23 mouse cellular contexts compared by ENCODE assay signal in genomic region chr11:81290041-81290440, GRCm38 (mm10).
DNase-seq lines count a peak whose midpoint lies in the region; ATAC-seq and TF ChIP-seq lines count a peak whose summit lies in the region.
"Had no signal": no experiment of that assay in that cellular context is flagged by ENCODE, and none has a peak within 500 bp of the region (broad histone marks: within the 10 kb centered on the region; RNA-seq: fewer than 3 reads in every experiment).

No protein-coding gene starts in this region.

- no peak for ATAC-seq in kidney, embryonic 15.5 days (replicated peaks; ENCODE audit: low FRiP score)
- ATAC-seq in liver, embryonic 12.5 days: no peak
- ATAC-seq: CD4-positive, CD25-positive, alpha-beta regulatory T cell, adult 4 months; forebrain, embryonic 15.5 days; hindbrain, postnatal 0 days had no signal

- H3K4me3 ChIP-seq in kidney, embryonic 15.5 days (replicated peaks): no peak overlapping the region
- no peak overlapping the region for H3K4me3 ChIP-seq in liver, embryonic 12.5 days
- H3K4me3 ChIP-seq in gastrocnemius, adult 2 months: no peak overlapping the region
- H3K4me3 ChIP-seq: embryonic facial prominence, embryonic 15.5 days; forebrain, embryonic 15.5 days; heart, adult 2 months; heart, embryonic 15.5 days; hindbrain, embryonic 13.5 days had no signal

- no peak overlapping the region for H3K9ac ChIP-seq in kidney, embryonic 15.5 days
- H3K9ac ChIP-seq in liver, embryonic 12.5 days: no peak overlapping the region
- H3K9ac ChIP-seq: embryonic facial prominence, embryonic 15.5 days; forebrain, embryonic 15.5 days; heart, embryonic 15.5 days; hindbrain, embryonic 13.5 days had no signal

- H3K9me3 ChIP-seq in kidney, embryonic 15.5 days (replicated peaks): no peaks in the 10 kb centered on the region
- H3K9me3 ChIP-seq in liver, embryonic 12.5 days (replicated peaks): no peaks in the 10 kb centered on the region
- H3K9me3 ChIP-seq: embryonic facial prominence, embryonic 15.5 days; forebrain, embryonic 15.5 days; heart, embryonic 15.5 days; hindbrain, embryonic 13.5 days had no signal

- no peak overlapping the region for H3K4me2 ChIP-seq in kidney, embryonic 15.5 days
- H3K4me2 ChIP-seq in liver, embryonic 12.5 days: no peak overlapping the region
- H3K4me2 ChIP-seq: embryonic facial prominence, embryonic 15.5 days; forebrain, embryonic 15.5 days; heart, embryonic 11.5 days; heart, embryonic 15.5 days; hindbrain, embryonic 13.5 days had no signal

- no peaks in the 10 kb centered on the region for H3K27me3 ChIP-seq in kidney, embryonic 15.5 days
- no peaks in the 10 kb centered on the region for H3K27me3 ChIP-seq in liver, embryonic 12.5 days (replicated peaks)
- H3K27me3 ChIP-seq: embryonic facial prominence, embryonic 15.5 days; forebrain, embryonic 15.5 days; heart, embryonic 15.5 days; hindbrain, embryonic 13.5 days had no signal

- intact Hi-C loops in gastrocnemius, adult 2 months (cut with DNase I): no loop called here

- no peak overlapping the region for H3K27ac ChIP-seq in kidney, embryonic 15.5 days
- H3K27ac ChIP-seq in liver, embryonic 12.5 days: no peak overlapping the region
- H3K27ac ChIP-seq in gastrocnemius, adult 2 months: no peak overlapping the region
- H3K27ac ChIP-seq: embryonic facial prominence, embryonic 15.5 days; forebrain, embryonic 15.5 days; heart, adult 2 months; heart, embryonic 15.5 days; hindbrain, embryonic 13.5 days; hindbrain, postnatal 0 days had no signal

- TF ChIP-seq CTCF in gastrocnemius, adult 2 months (IDR thresholded peaks at IDR 0.05): no peak

- WGBS in kidney, embryonic 15.5 days: 24% methylated on average over 3 of the region's 3 CpGs
- WGBS in liver, embryonic 12.5 days (ENCODE audit: insufficient replicate concordance): 34% methylated on average over 3 of the region's 3 CpGs

- peaks cover 11% of the 10 kb centered on the region; the same call in 1 of the 2 replicates for H3K4me1 ChIP-seq in kidney, embryonic 15.5 days
- no peaks in the 10 kb centered on the region for H3K4me1 ChIP-seq in liver, embryonic 12.5 days
- H3K4me1 ChIP-seq: embryonic facial prominence, embryonic 15.5 days; forebrain, embryonic 15.5 days; heart, embryonic 15.5 days had no signal

- DNase-seq in adrenal gland, adult (ENCODE audit: inconsistent age in 2 of 2, low spot score in 1 of 2): peak; percentile 3 to 21
- DNase-seq in adrenal gland, postnatal 10 days: no peak
- peak; percentile 21 for DNase-seq in kidney, adult 11 months
- DNase-seq in embryo, embryonic 11.5 days (ENCODE audit: low read depth, low spot score): peak; percentile 8
- peak; percentile 18 for DNase-seq in kidney, postnatal 10 days
- DNase-seq in gastrocnemius, adult 2 months: no peak
- DNase-seq: adrenal gland, postnatal 36 days; B cell, adult 2 months; cerebellum, adult 2 months; cerebellum, postnatal 10 days; gastrocnemius, postnatal 14 days; heart, adult 2 months; heart, postnatal 14 days had no signal

- no peaks in the 10 kb centered on the region for H3K36me3 ChIP-seq in kidney, embryonic 15.5 days
- no peaks in the 10 kb centered on the region for H3K36me3 ChIP-seq in liver, embryonic 12.5 days
- H3K36me3 ChIP-seq: embryonic facial prominence, embryonic 15.5 days; forebrain, embryonic 15.5 days; G1E; heart, embryonic 15.5 days; hindbrain, embryonic 13.5 days had no signal

Comparison
In these comparisons a context has a peak if more than half of its experiments do, and no peak if none do; other contexts are left out.
1. DNase-seq: peak in adrenal gland, adult (2 of 2), kidney, adult 11 months (single experiment), embryo, embryonic 11.5 days (single experiment) and kidney, postnatal 10 days (single experiment); none in adrenal gland, postnatal 10 days (single experiment) and gastrocnemius, adult 2 months (single experiment).